Mouse (Mus musculus): ENCODE measurements at regions not wholly inside any gene's neighbourhood (a gene's known extent, or its start where the extent isn't known, plus 50 kb on each side); places are given as distances from the start of the nearest gene placed in this dataset.

- TF ChIP-seq CTCF (IDR thresholded peaks at IDR 0.05; ENCODE audit: low read depth, low read length): no peak
- no peak for TF ChIP-seq POLR2A (IDR thresholded peaks at IDR 0.05; ENCODE audit: extremely low read depth, insufficient read depth, low read length)
These were observed 271.3 kb upstream of the Zwint start for GRCm38 (mm10) chr10:72383351-72383750.
